Mouse (Mus musculus) midbrain, embryonic 11.5 days (tissue): ENCODE results near the gene Rnase9. TPM values are rescaled to one million over a fixed set of nuclear protein-coding genes. Genes with fewer than 3 reads are reported as not detected.

Experiments used
- ATAC-seq: fragments of 200-750 bp; cut with Nextera tagmentation; 2 replicates; pipeline ENCODE4 v1.8.0; 2017; ENCODE audit warnings: moderate TSS enrichment, moderate library complexity; ENCODE audit not compliant: low FRiP score
- DNase-seq: peaks from one replicate; pipeline ENCODE4 v3.0.0; 2015; ENCODE audit warnings: low spot score; ENCODE audit errors: missing footprints
- H3K27ac ChIP-seq: fragments of 300-500 bp; sonication (generic); 2 replicates; pipeline ENCODE4 v1.5.1; 2014; ENCODE audit warnings: low read depth, low read length
- H3K27me3 ChIP-seq: fragments of 300-500 bp; sonication (generic); 2 replicates; pipeline ENCODE4 v1.6.1; 2014; ENCODE audit warnings: mild to moderate bottlenecking, low read length, moderate library complexity, mixed read lengths; ENCODE audit not compliant: control insufficient read depth, insufficient read depth
- H3K36me3 ChIP-seq: fragments of 300-500 bp; sonication (generic); 2 replicates; pipeline ENCODE4 v1.6.1; 2014; ENCODE audit warnings: mild to moderate bottlenecking, low read length, moderate library complexity, mixed read lengths; ENCODE audit not compliant: control insufficient read depth, insufficient read depth
- H3K4me1 ChIP-seq: fragments of 300-500 bp; sonication (generic); 2 replicates; pipeline ENCODE4 v1.6.1; 2014; ENCODE audit warnings: low read length; ENCODE audit not compliant: control insufficient read depth, insufficient read depth
- H3K4me2 ChIP-seq: fragments of 300-500 bp; sonication (generic); 2 replicates; pipeline ENCODE4 v1.6.1; 2014; ENCODE audit warnings: mild to moderate bottlenecking, moderate library complexity
- H3K4me3 ChIP-seq: fragments of 300-500 bp; sonication (generic); 2 replicates; pipeline ENCODE4 v1.5.1; 2014; ENCODE audit warnings: low read depth, low read length
- H3K9ac ChIP-seq: fragments of 300-500 bp; sonication (generic); 2 replicates; pipeline ENCODE4 v1.6.1; 2014; ENCODE audit warnings: low read length
- H3K9me3 ChIP-seq: fragments of 300-500 bp; sonication (generic); 2 replicates; pipeline ENCODE4 v1.6.1; 2016; ENCODE audit warnings: low read length; ENCODE audit not compliant: control insufficient read depth
- WGBS: fragments of 180-500 bp; shearing (Covaris S2); extraction: QIAGEN DNeasy Blood & Tissue Kit; methylation state at CpG from one replicate; pipeline ENCODE4 v1.1.7; 2014; 5-methylcytosine and 5-hydroxymethylcytosine counted together
- polyA plus RNA-seq: library from polyadenylated mRNA; unstranded; fragments of >200 nt; fragmentation: Nextera tagmentation; extraction: Ambion mirVana; gene quantifications from 2 replicates; pipeline ENCODE4 v1.2.1, GENCODE M21; 2014

The Rnase9 gene
- polyA plus RNA-seq, 1 experiment from 2014 or later: not detected

DNA sequence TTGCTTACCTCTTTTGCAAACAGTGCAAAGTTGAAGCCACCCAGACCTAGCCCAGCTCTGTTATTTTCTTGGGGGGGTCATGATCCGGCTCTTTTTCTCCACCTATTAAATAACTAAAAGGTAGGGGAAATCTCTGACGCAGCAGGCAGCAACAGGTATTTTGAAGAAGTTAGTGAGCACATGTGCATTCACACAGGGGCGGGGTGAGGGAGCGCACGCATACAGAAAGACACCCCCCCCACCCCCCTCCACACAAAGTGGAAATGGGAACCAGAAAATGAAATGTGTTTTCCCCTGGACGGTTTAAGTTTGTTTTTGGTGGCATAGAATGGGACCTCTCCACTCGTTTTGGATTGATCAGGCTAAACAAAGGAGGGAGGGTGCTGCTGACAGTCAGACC is 42.1 kb upstream of the Rnase9 start:
- 10% methylated on average over 7 of the region's 7 CpGs for WGBS
- H3K36me3 ChIP-seq: no peaks in the 10 kb centered on the region
- no peaks in the 10 kb centered on the region for H3K27me3 ChIP-seq
- no peak overlapping the region for H3K27ac ChIP-seq
- no peaks in the 10 kb centered on the region for H3K9me3 ChIP-seq
- no peak for ATAC-seq
- H3K4me1 ChIP-seq: peaks cover 9% of the 10 kb centered on the region
- peak overlapping the region; percentile 49; the same call in 1 of the 2 replicates for H3K9ac ChIP-seq
- no peak for DNase-seq
- peak overlapping the region; percentile 46 for H3K4me3 ChIP-seq
- H3K4me2 ChIP-seq: peak overlapping the region; percentile 71

- H3K27ac ChIP-seq: no peak overlapping the region
- peak overlapping the region; percentile 49 for H3K9ac ChIP-seq
Observed at GRCm38 (mm10) chr14:51082599-51083581, 41.2 kb upstream of the Rnase9 start.

GRCm38 (mm10) chr14:51081035-51081434 is 39.4 kb upstream of the Rnase9 start:
- H3K9ac ChIP-seq: no peak overlapping the region
- no peaks in the 10 kb centered on the region for H3K9me3 ChIP-seq
- H3K27ac ChIP-seq: no peak overlapping the region
- DNase-seq (no peak), ATAC-seq (no peak)
- no peaks in the 10 kb centered on the region for H3K36me3 ChIP-seq
- no peak overlapping the region for H3K4me2 ChIP-seq
- H3K4me3 ChIP-seq: no peak overlapping the region
- peaks cover 9% of the 10 kb centered on the region for H3K4me1 ChIP-seq
- no peaks in the 10 kb centered on the region for H3K27me3 ChIP-seq
- 88% methylated on average over 2 of the region's 2 CpGs for WGBS

More at GRCm38 (mm10) chr14:51082599-51083581, 41.2 kb upstream of the Rnase9 start:
- Histone ChIP-seq H3K9me3 (no peaks in the 10 kb centered on the region), H3K36me3 (no peaks in the 10 kb centered on the region), H3K27me3 (no peaks in the 10 kb centered on the region), H3K4me1 (peaks cover 9% of the 10 kb centered on the region), H3K4me2 (peak overlapping the region; percentile 71), H3K4me3 (peak overlapping the region; percentile 46)
- ATAC-seq (peak; percentile 80), DNase-seq (peak; percentile 98)
- WGBS: 3% methylated on average over 40 of the region's 40 CpGs

DNA sequence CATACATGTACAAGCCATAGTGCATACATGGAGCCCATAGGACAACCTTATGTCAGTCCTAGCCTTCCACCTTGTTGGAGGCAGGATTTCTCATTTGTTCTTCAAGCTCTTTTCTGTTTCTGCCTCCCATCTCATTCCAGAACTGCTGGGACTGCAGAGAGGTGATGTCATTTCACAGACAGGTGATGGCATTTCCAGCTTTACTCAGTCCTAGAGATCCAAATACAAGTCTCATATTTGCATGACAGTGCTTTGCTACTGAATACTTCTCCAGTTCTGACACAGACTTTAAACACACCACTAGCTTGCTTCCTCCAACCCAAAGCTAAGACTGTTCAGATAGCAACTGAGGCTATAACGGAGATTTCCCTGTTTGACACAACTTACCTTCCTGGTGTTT is 37.5 kb upstream of the Rnase9 start:
- H3K9ac ChIP-seq: no peak overlapping the region
- H3K4me2 ChIP-seq: no peak overlapping the region
- no peaks in the 10 kb centered on the region for H3K36me3 ChIP-seq
- H3K27ac ChIP-seq: no peak overlapping the region
- H3K9me3 ChIP-seq: no peaks in the 10 kb centered on the region
- DNase-seq (no peak), ATAC-seq (no peak)
- no peaks in the 10 kb centered on the region for H3K27me3 ChIP-seq
- no peak overlapping the region for H3K4me3 ChIP-seq
- H3K4me1 ChIP-seq: peaks cover 9% of the 10 kb centered on the region
- WGBS: 82% methylated on average over 1 of the region's 1 CpGs

GRCm38 (mm10) chr14:51074335-51074734 is 32.7 kb upstream of the Rnase9 start, which contains the start of gene Olfr750:
TSS of gene Olfr750 (minus strand) at chr14:51074435.
- Histone ChIP-seq H3K4me2 (no peak within 1 kb of the TSS), H3K4me3 (no peak within 1 kb of the TSS), H3K36me3 (no peaks in the 10 kb centered on the region), H3K9ac (no peak within 1 kb of the TSS), H3K27me3 (no peaks in the 10 kb centered on the region), H3K9me3 (no peaks in the 10 kb centered on the region), H3K4me1 (no peaks in the 10 kb centered on the region), H3K27ac (no peak within 1 kb of the TSS)
- DNase-seq: no peak
- ATAC-seq: no peak
- 85% methylated on average over 3 of the region's 3 CpGs for WGBS

- 89% methylated on average over 2 of the region's 2 CpGs for WGBS
- no peak overlapping the region for H3K4me3 ChIP-seq
- no peaks in the 10 kb centered on the region for H3K36me3 ChIP-seq
- no peak overlapping the region for H3K9ac ChIP-seq
- no peak overlapping the region for H3K4me2 ChIP-seq
- DNase-seq (no peak), ATAC-seq (no peak)
- no peak overlapping the region for H3K27ac ChIP-seq
- H3K27me3 ChIP-seq: no peaks in the 10 kb centered on the region
- H3K9me3 ChIP-seq: no peaks in the 10 kb centered on the region
- no peaks in the 10 kb centered on the region for H3K4me1 ChIP-seq
Observed at GRCm38 (mm10) chr14:51069617-51070016, 27.9 kb upstream of the Rnase9 start.

DNA sequence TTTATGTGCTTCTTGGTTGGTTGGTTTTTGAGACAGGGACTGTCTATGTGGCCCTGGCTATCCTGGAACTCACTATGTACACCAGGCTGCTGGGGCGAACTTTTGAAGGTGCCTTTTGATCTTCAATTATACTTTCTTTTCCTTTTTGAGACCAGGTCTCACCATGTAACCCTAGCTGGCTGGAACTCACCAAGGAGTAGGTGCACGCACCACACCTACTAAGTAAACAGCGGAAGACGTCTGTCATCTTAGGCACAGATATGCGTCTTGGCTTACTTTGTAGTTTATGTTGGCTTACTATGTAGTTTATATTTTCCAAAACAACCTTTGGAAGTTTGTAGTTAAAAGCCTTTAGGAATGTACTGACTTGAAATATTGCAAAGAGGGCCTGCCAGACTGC is 27.3 kb upstream of the Rnase9 start:
- no peak overlapping the region for H3K4me2 ChIP-seq
- 92% methylated on average over 5 of the region's 5 CpGs for WGBS
- DNase-seq: no peak

GRCm38 (mm10) chr14:51060761-51061160 is 19.1 kb upstream of the Rnase9 start:
- Histone ChIP-seq H3K27ac (no peak overlapping the region), H3K4me2 (no peak overlapping the region), H3K9me3 (no peaks in the 10 kb centered on the region), H3K4me1 (no peaks in the 10 kb centered on the region), H3K27me3 (no peaks in the 10 kb centered on the region), H3K9ac (no peak overlapping the region), H3K36me3 (no peaks in the 10 kb centered on the region), H3K4me3 (no peak overlapping the region)
- WGBS: 86% methylated on average over 5 of the region's 5 CpGs
- ATAC-seq (no peak), DNase-seq (peak; percentile 59)

More for the DNA sequence above, 27.3 kb upstream of the Rnase9 start:
- no peaks in the 10 kb centered on the region for H3K36me3 ChIP-seq
- no peak for ATAC-seq
- H3K27ac ChIP-seq: no peak overlapping the region
- H3K4me1 ChIP-seq: no peaks in the 10 kb centered on the region
- no peaks in the 10 kb centered on the region for H3K9me3 ChIP-seq
- H3K4me3 ChIP-seq: no peak overlapping the region
- H3K27me3 ChIP-seq: no peaks in the 10 kb centered on the region
- H3K9ac ChIP-seq: no peak overlapping the region

GRCm38 (mm10) chr14:51057401-51057831 is 15.7 kb upstream of the Rnase9 start, which contains the start of gene Rnase12:
TSS of gene Rnase12 (minus strand) at chr14:51057661.
- ATAC-seq (no peak), DNase-seq (peak; percentile 77)
- no peak within 1 kb of the TSS for H3K27ac ChIP-seq
- H3K4me2 ChIP-seq: no peak within 1 kb of the TSS
- no peaks in the 10 kb centered on the region for H3K27me3 ChIP-seq
- H3K36me3 ChIP-seq: no peaks in the 10 kb centered on the region
- WGBS: 76% methylated on average over 9 of the region's 9 CpGs
- no peak within 1 kb of the TSS for H3K9ac ChIP-seq
- H3K4me1 ChIP-seq: peaks cover 8% of the 10 kb centered on the region
- no peak within 1 kb of the TSS for H3K4me3 ChIP-seq
- H3K9me3 ChIP-seq: no peaks in the 10 kb centered on the region
